Mouse (Mus musculus) stomach, embryonic 15.5 days (tissue): ENCODE results near the gene Cacnb3. TPM values are rescaled to one million over a fixed set of nuclear protein-coding genes. Genes with fewer than 3 reads are reported as not detected.

ENCODE experiments used
- ATAC-seq: fragments of 200-750 bp; cut with Nextera tagmentation; 2 replicates; pipeline ENCODE4 v1.8.0; 2017; ENCODE audit warnings: low read depth, moderate number of reproducible peaks, moderate TSS enrichment; ENCODE audit not compliant: insufficient read depth, low FRiP score
- H3K27ac ChIP-seq: fragments of 300-500 bp; sonication (generic); 2 replicates; pipeline ENCODE4 v1.5.1; 2015; ENCODE audit warnings: mild to moderate bottlenecking, inconsistent platforms
- H3K27me3 ChIP-seq: fragments of 300-500 bp; sonication (generic); replicated peaks from 2 replicates; pipeline ENCODE4 v1.6.1; 2015; ENCODE audit warnings: inconsistent platforms
- H3K36me3 ChIP-seq: fragments of 300-500 bp; sonication (generic); 2 replicates; pipeline ENCODE4 v1.6.1; 2015; ENCODE audit warnings: inconsistent platforms
- H3K4me1 ChIP-seq: fragments of 300-500 bp; sonication (generic); 2 replicates; pipeline ENCODE4 v1.6.1; 2015; ENCODE audit warnings: inconsistent platforms
- H3K4me2 ChIP-seq: fragments of 300-500 bp; sonication (generic); 2 replicates; pipeline ENCODE4 v1.6.1; 2015; ENCODE audit warnings: mild to moderate bottlenecking, inconsistent platforms
- H3K4me3 ChIP-seq: fragments of 300-500 bp; sonication (generic); replicated peaks from 2 replicates; pipeline ENCODE4 v1.5.1; 2015; ENCODE audit warnings: inconsistent platforms
- H3K9ac ChIP-seq: fragments of 300-500 bp; sonication (generic); 2 replicates; pipeline ENCODE4 v1.6.1; 2015; ENCODE audit warnings: inconsistent platforms
- H3K9me3 ChIP-seq: fragments of 300-500 bp; sonication (generic); 2 replicates; pipeline ENCODE4 v1.6.1; 2016; ENCODE audit warnings: inconsistent platforms
- WGBS: fragments of 180-500 bp; shearing (Covaris S2); methylation state at CpG from one replicate; pipeline ENCODE4 v1.1.7; 2015; 5-methylcytosine and 5-hydroxymethylcytosine counted together
- polyA plus RNA-seq: library from polyadenylated mRNA; unstranded; fragments of >200 nt; fragmentation: Nextera tagmentation; extraction: Ambion mirVana; gene quantifications from 2 replicates; pipeline ENCODE4 v1.2.1, GENCODE M21; 2015

The Cacnb3 gene
- polyA plus RNA-seq, 1 experiment from 2014 or later = 29.0 TPM

GRCm38 (mm10) chr15:98628589-98629254 is 1.9 kb upstream of the Cacnb3 start:
- ATAC-seq = no peak

GRCm38 (mm10) chr15:98629464-98629863 is 1.2 kb upstream of the Cacnb3 start:
- Histone ChIP-seq H3K27me3 (peaks cover 22% of the 10 kb centered on the region), H3K4me2 (no peak overlapping the region), H3K9me3 (no peaks in the 10 kb centered on the region), H3K4me1 (peaks cover 55% of the 10 kb centered on the region), H3K9ac (no peak overlapping the region), H3K4me3 (no peak overlapping the region), H3K27ac (0 out of 2 replicates have a peak overlapping the region, but pooled peaks have one; percentile 42), H3K36me3 (no peaks in the 10 kb centered on the region)
- 47% methylated on average over 6 of the region's 6 CpGs for whole genome bisulfite sequencing
- ATAC-seq = no peak

More at GRCm38 (mm10) chr15:98628589-98629254, 1.9 kb upstream of the Cacnb3 start:
- Histone ChIP-seq H3K27me3 (peaks cover 18% of the 10 kb centered on the region), H3K4me1 (peaks cover 50% of the 10 kb centered on the region), H3K4me2 (peak overlapping the region; percentile 49), H3K36me3 (no peaks in the 10 kb centered on the region), H3K27ac (peak overlapping the region; percentile 42; the same call in 1 of the 2 replicates), H3K4me3 (peak overlapping the region; percentile 8), H3K9me3 (no peaks in the 10 kb centered on the region), H3K9ac (no peak overlapping the region)
- WGBS = 9% methylated on average over 20 of the region's 20 CpGs

- Histone ChIP-seq H3K4me2 (peak overlapping the region; percentile 94), H3K4me1 (peaks cover 61% of the 10 kb centered on the region), H3K36me3 (no peaks in the 10 kb centered on the region), H3K4me3 (peak overlapping the region; percentile 89), H3K27me3 (peaks cover 22% of the 10 kb centered on the region), H3K9ac (no peak overlapping the region), H3K27ac (peak overlapping the region; percentile 64), H3K9me3 (no peaks in the 10 kb centered on the region)
- ATAC-seq = no peak; the same call in 1 of the 2 replicates
- WGBS = 2% methylated on average over 18 of the region's 18 CpGs
These were observed 853 bp downstream of the Cacnb3 start for GRCm38 (mm10) chr15:98631493-98631892.

- peaks cover 22% of the 10 kb centered on the region for H3K27me3 ChIP-seq
- no peaks in the 10 kb centered on the region for H3K9me3 ChIP-seq
- peak overlapping the region; percentile 64 for H3K27ac ChIP-seq
- H3K4me2 ChIP-seq = peak overlapping the region; percentile 94
- WGBS = under 1% methylated on average over 25 of the region's 25 CpGs
- peak; percentile 78 for ATAC-seq
- peaks cover 62% of the 10 kb centered on the region for H3K4me1 ChIP-seq
- H3K9ac ChIP-seq = peak overlapping the region; percentile 65; the same call in 1 of the 2 replicates
- no peaks in the 10 kb centered on the region for H3K36me3 ChIP-seq
- peak overlapping the region; percentile 89 for H3K4me3 ChIP-seq
These were observed 1.6 kb downstream of the Cacnb3 start for GRCm38 (mm10) chr15:98632107-98632744.

- WGBS = 5% methylated on average over 4 of the region's 4 CpGs
- H3K27me3 ChIP-seq = peaks cover 22% of the 10 kb centered on the region
These were observed 2.3 kb downstream of the Cacnb3 start for GRCm38 (mm10) chr15:98632921-98633320.

GRCm38 (mm10) chr15:98633822-98634470 is 3.3 kb downstream of the Cacnb3 start:
- Histone ChIP-seq H3K4me2 (peak overlapping the region; percentile 94), H3K9ac (peak overlapping the region; percentile 60), H3K27ac (peak overlapping the region; percentile 77; the same call in 1 of the 2 replicates), H3K27me3 (peaks cover 22% of the 10 kb centered on the region), H3K4me1 (peaks cover 54% of the 10 kb centered on the region), H3K36me3 (no peaks in the 10 kb centered on the region), H3K4me3 (peak overlapping the region; percentile 89), H3K9me3 (no peaks in the 10 kb centered on the region)
- no peak for ATAC-seq
- WGBS = 3% methylated on average over 24 of the region's 25 CpGs

More at GRCm38 (mm10) chr15:98632921-98633320, 2.3 kb downstream of the Cacnb3 start:
- Histone ChIP-seq H3K27ac (no peak overlapping the region; the same call in 1 of the 2 replicates), H3K36me3 (no peaks in the 10 kb centered on the region), H3K4me3 (peak overlapping the region; percentile 89), H3K4me2 (peak overlapping the region; percentile 94), H3K9me3 (no peaks in the 10 kb centered on the region), H3K4me1 (peaks cover 62% of the 10 kb centered on the region), H3K9ac (no peak overlapping the region)
- ATAC-seq = no peak

- under 1% methylated on average over 56 of the region's 65 CpGs for WGBS
- Histone ChIP-seq H3K4me2 (peak overlapping the region; percentile 94), H3K36me3 (no peaks in the 10 kb centered on the region), H3K4me3 (peak overlapping the region; percentile 89), H3K27ac (peak overlapping the region; percentile 77), H3K4me1 (peaks cover 48% of the 10 kb centered on the region), H3K27me3 (peaks cover 22% of the 10 kb centered on the region), H3K9ac (peak overlapping the region; percentile 60), H3K9me3 (no peaks in the 10 kb centered on the region)
- peak; percentile 51 for ATAC-seq
These were observed 4.0 kb downstream of the Cacnb3 start for GRCm38 (mm10) chr15:98634541-98635081.

- 6% methylated on average over 21 of the region's 21 CpGs for WGBS
- H3K4me1 ChIP-seq = peaks cover 48% of the 10 kb centered on the region
- H3K36me3 ChIP-seq = 0 out of 2 replicates have a peak, but pooled peaks cover 4% of the 10 kb centered on the region
- H3K4me2 ChIP-seq = peak overlapping the region; percentile 94
- H3K9me3 ChIP-seq = no peaks in the 10 kb centered on the region
- H3K27ac ChIP-seq = no peak overlapping the region
- H3K9ac ChIP-seq = peak overlapping the region; percentile 60; the same call in 1 of the 2 replicates
- H3K4me3 ChIP-seq = peak overlapping the region; percentile 89
- ATAC-seq = no peak
- peaks cover 17% of the 10 kb centered on the region for H3K27me3 ChIP-seq
These were observed 4.7 kb downstream of the Cacnb3 start for GRCm38 (mm10) chr15:98635291-98635841.

GRCm38 (mm10) chr15:98636517-98636916 is 5.9 kb downstream of the Cacnb3 start:
- Histone ChIP-seq H3K4me3 (no peak overlapping the region), H3K9me3 (no peaks in the 10 kb centered on the region), H3K27ac (no peak overlapping the region), H3K4me2 (peak overlapping the region; percentile 94; the same call in 1 of the 2 replicates), H3K9ac (no peak overlapping the region), H3K4me1 (peaks cover 38% of the 10 kb centered on the region), H3K36me3 (0 out of 2 replicates have a peak, but pooled peaks cover 8% of the 10 kb centered on the region), H3K27me3 (peaks cover 11% of the 10 kb centered on the region)
- WGBS = 46% methylated on average over 5 of the region's 5 CpGs
- no peak for ATAC-seq

- no peaks in the 10 kb centered on the region for H3K9me3 ChIP-seq
- H3K4me1 ChIP-seq = peaks cover 33% of the 10 kb centered on the region
- H3K4me2 ChIP-seq = no peak overlapping the region
- ATAC-seq = no peak
- H3K9ac ChIP-seq = no peak overlapping the region
- WGBS = 54% methylated on average over 3 of the region's 3 CpGs
- peaks cover 11% of the 10 kb centered on the region for H3K27me3 ChIP-seq
- H3K27ac ChIP-seq = no peak overlapping the region
- H3K4me3 ChIP-seq = no peak overlapping the region
- peaks cover 13% of the 10 kb centered on the region; the same call in 1 of the 2 replicates for H3K36me3 ChIP-seq
These were observed 6.5 kb downstream of the Cacnb3 start for GRCm38 (mm10) chr15:98637155-98637554.

GRCm38 (mm10) chr15:98640157-98640556 is 9.5 kb downstream of the Cacnb3 start:
- H3K27ac ChIP-seq = no peak overlapping the region
- no peak overlapping the region for H3K9ac ChIP-seq
- H3K4me2 ChIP-seq = no peak overlapping the region
- H3K4me3 ChIP-seq = no peak overlapping the region
- no peaks in the 10 kb centered on the region for H3K27me3 ChIP-seq
- no peaks in the 10 kb centered on the region for H3K9me3 ChIP-seq
- ATAC-seq = peak; percentile 68; the same call in 1 of the 2 replicates
- 27% methylated on average over 8 of the region's 8 CpGs for WGBS
- peaks cover 11% of the 10 kb centered on the region for H3K4me1 ChIP-seq
- peaks cover 32% of the 10 kb centered on the region; the same call in 1 of the 2 replicates for H3K36me3 ChIP-seq
